Mouse (Mus musculus) small intestine, adult 2 months (tissue): ENCODE results near the gene Il17rb. TPM values are rescaled to one million over a fixed set of nuclear protein-coding genes. Genes with fewer than 3 reads are reported as not detected.

Experiments
- H3K27ac ChIP-seq: fragments of 200-500 bp; 2 replicates; pipeline ENCODE4 v1.5.1; 2012; ENCODE audit warnings: low read depth, low read length, control low read depth, inconsistent platforms; ENCODE audit not compliant: insufficient read depth
- H3K27me3 ChIP-seq: fragments of 200-500 bp; 2 replicates; pipeline ENCODE4 v1.6.1; 2012; ENCODE audit warnings: mild to moderate bottlenecking, moderate library complexity, low read length, inconsistent platforms; ENCODE audit not compliant: control insufficient read depth, insufficient read depth
- H3K36me3 ChIP-seq: fragments of 200-500 bp; 2 replicates; pipeline ENCODE4 v1.6.1; 2012; ENCODE audit warnings: mild to moderate bottlenecking, low read length, control low read depth, inconsistent platforms; ENCODE audit not compliant: control insufficient read depth, insufficient read depth
- H3K4me1 ChIP-seq: fragments of 200-500 bp; 2 replicates; pipeline ENCODE4 v1.6.1; 2012; ENCODE audit warnings: low read length, inconsistent platforms, mixed read lengths; ENCODE audit not compliant: control insufficient read depth, insufficient read depth, insufficient read length
- H3K4me3 ChIP-seq: fragments of 200-500 bp; 2 replicates; pipeline ENCODE4 v1.5.1; 2012; ENCODE audit warnings: low read depth, mild to moderate bottlenecking, control low read depth, inconsistent platforms, low read length, moderate library complexity
- CTCF ChIP-seq: fragments of 200-500 bp; IDR thresholded peaks from 2 replicates; pipeline ENCODE4 v1.5.1; 2012; ENCODE audit warnings: low read depth, mild to moderate bottlenecking, control low read depth, inconsistent platforms, low read length, moderate library complexity, mixed read lengths; ENCODE audit not compliant: insufficient replicate concordance, insufficient read length; ENCODE audit errors: extremely low read depth
- POLR2A ChIP-seq: fragments of 200-500 bp; IDR thresholded peaks from 2 replicates; pipeline ENCODE4 v1.6.1; 2012; ENCODE audit warnings: low read depth, mild to moderate bottlenecking, control low read depth, inconsistent platforms, low read length, moderate library complexity
- WGBS: fragments of 180-500 bp; shearing (Covaris S2); methylation state at CpG from one replicate; pipeline ENCODE4 v1.1.7; 2018; 5-methylcytosine and 5-hydroxymethylcytosine counted together
- polyA plus RNA-seq: library from polyadenylated mRNA; depleted of rRNA; stranded (reverse); fragments of >200 nt; gene quantifications from 2 replicates; pipeline ENCODE4 v1.2.3, GENCODE M21; 2012; rRNA removed

The Il17rb gene
- 1.2 and 3.0 TPM in 2 replicates for polyA plus RNA-seq

DNA sequence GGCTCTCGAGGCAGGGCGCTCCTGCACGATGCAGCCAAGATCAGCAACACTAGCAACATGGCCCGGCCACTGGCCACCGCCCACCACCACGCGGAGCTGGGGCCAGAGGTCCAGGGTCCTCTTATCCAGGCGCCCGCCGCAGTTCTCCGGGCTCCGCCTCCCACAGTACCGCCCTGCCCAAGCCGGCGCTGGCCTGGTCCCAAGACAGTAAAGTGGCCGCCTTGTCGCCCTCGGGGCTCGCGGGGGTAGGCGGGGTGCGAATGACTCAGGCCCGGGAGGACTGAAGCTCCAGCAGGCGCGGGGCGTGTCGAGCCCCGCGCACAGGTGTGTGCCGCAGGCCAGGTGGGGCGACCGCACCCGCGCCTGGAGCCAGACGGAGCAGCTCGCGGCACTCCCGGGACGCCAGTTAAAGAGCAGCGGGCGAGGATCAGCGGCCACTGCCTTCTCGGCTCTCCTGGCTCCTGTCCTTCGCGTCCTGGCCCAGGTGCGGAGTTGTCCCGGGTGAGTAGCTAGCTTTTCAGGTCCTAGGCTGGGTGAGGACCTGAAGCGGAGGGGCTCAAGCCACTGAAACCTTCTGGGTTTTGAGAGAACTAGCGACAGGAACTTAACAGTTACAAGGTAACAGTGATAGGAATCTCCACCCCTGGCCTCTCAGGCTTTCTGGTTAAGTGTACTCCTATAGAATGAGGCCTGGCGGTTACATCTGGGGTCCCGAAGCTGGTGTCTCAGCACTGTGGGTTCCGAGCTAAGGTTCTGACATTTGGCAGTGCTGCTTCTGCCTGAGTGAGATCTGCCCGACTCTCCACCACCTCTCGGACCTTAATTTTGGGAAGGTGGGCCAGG, at the start of gene Il17rb, which contains the start of gene Chdh:
Gene Il17rb, minus strand, starts transcription at position 164 of the 843 bp plus-strand sequence.
Gene Chdh, plus strand, starts transcription at position 291 of the 843 bp plus-strand sequence.
- H3K27me3 ChIP-seq = no peaks in the 10 kb centered on the region
- H3K4me3 ChIP-seq = peak within 1 kb of the TSS; percentile 85
- peak within 1 kb of the TSS; percentile 96 for H3K27ac ChIP-seq
- H3K36me3 ChIP-seq = 0 out of 2 replicates have a peak, but pooled peaks cover 2% of the 10 kb centered on the region
- peak; percentile 86 for TF ChIP-seq POLR2A
- TF ChIP-seq CTCF = no peak
- WGBS = 4% methylated on average over 54 of the region's 54 CpGs
- H3K4me1 ChIP-seq = peaks cover 20% of the 10 kb centered on the region

DNA sequence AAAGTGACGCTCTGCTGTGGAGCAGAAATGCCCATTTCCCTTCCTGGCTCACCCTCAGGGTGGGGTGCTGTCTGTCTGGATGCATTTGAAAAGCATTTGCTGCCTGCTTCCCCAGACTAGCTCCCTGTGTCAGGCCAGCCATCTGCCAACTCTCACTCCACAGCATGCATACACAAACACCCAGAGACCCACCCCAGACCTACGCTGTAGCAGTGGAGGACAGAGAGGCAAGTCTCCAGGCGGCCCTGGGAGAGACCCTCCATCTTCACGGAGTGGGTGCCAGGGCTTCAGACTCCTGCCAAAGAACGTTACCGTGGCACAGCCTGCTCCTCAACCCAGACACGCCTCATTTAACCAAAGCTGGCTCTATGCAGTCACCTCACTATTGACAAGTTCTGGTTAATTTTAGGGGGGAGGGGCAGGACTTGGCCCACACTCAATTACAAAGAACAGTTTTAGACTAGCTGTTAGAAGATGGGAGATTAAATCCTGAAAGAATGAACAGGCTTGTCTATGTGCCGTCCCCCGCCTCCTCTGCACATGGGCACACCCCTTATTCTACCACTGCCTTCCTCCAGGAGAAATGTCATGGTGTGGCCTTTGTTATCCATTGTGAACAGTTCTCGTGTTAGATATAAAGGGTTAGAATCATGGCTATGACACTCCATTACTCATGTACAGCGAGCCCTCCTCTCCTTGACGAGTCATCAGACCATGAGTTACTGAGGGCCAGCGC, 47.5 kb upstream of the Il17rb start:
- Histone ChIP-seq H3K36me3 (no peaks in the 10 kb centered on the region), H3K4me3 (no peak overlapping the region), H3K27me3 (no peaks in the 10 kb centered on the region), H3K27ac (no peak overlapping the region), H3K4me1 (no peaks in the 10 kb centered on the region)
- WGBS = 63% methylated on average over 13 of the region's 13 CpGs
- TF ChIP-seq POLR2A = no peak
- TF ChIP-seq CTCF = no peak

DNA sequence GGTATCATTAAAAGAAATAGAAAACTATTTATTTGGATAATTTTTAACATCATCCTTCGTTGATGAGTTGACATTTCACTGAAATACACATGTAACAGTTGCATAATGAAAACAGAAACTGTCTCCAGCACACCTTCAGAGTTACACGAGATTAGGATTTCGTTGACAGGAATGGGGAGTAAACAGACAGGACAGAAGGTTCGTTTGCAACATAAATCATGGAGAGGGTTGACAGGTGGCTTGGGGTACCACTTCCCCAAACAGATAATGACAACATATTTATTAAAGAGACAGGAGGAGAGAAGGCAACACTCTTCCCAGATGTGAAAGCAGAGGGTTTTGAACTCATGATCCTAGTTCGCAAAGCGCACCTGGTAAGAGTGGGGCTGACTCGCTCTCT, 46.2 kb upstream of the Il17rb start:
- H3K27ac ChIP-seq = no peak overlapping the region
- H3K36me3 ChIP-seq = no peaks in the 10 kb centered on the region
- H3K27me3 ChIP-seq = no peaks in the 10 kb centered on the region
- H3K4me3 ChIP-seq = no peak overlapping the region
- 50% methylated on average over 7 of the region's 7 CpGs for WGBS
- no peak for TF ChIP-seq POLR2A
- no peak for TF ChIP-seq CTCF
- no peaks in the 10 kb centered on the region for H3K4me1 ChIP-seq

DNA sequence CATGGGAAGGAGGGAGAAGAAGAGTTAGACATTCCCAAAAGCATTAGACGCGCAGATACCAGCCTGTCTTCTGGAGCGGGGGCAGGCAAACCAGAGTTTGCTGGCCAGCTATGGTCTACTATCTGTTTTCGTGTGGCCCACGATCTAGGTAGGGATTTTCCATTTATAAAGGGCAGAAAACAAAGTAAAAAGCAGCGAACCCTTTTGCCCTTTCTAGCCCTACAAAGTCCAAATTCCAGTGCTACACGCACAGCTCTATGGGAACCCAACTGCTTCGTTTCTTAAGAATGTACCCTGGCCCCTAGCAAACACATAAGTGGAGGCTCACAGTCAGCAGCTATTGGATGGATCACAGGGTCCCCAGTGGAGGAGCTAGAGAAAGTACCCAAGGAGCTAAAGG, 41.6 kb upstream of the Il17rb start:
- Histone ChIP-seq H3K27ac (no peak overlapping the region), H3K36me3 (no peaks in the 10 kb centered on the region), H3K4me1 (no peaks in the 10 kb centered on the region), H3K4me3 (no peak overlapping the region), H3K27me3 (no peaks in the 10 kb centered on the region)
- TF ChIP-seq POLR2A = no peak
- 80% methylated on average over 8 of the region's 8 CpGs for WGBS

DNA sequence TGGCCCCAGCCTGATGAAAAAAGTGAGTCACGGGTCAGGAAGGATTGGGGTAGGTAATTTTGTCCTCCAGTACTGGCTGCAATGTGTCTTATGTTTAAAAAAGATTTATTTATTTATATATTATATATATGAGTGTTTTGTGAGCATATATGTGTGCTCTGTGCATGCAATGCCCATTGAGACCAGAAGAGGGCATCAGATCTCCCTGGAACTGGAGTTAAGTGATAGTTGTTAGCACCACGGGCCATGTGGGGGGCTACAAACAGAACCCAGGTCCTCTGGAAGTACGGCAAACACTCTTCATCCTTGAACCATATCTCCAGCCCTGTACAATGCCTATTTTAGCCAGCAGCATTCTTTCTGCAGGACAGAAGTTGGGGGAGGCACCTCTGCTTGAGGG, 39.4 kb upstream of the Il17rb start:
- H3K4me3 ChIP-seq = no peak overlapping the region
- no peak for TF ChIP-seq POLR2A
- TF ChIP-seq CTCF = peak; percentile 28; the same call in 1 of the 2 replicates
- H3K27ac ChIP-seq = no peak overlapping the region
- no peaks in the 10 kb centered on the region for H3K36me3 ChIP-seq
- no peaks in the 10 kb centered on the region for H3K4me1 ChIP-seq
- no peaks in the 10 kb centered on the region for H3K27me3 ChIP-seq
- 86% methylated on average over 3 of the region's 3 CpGs for WGBS

DNA sequence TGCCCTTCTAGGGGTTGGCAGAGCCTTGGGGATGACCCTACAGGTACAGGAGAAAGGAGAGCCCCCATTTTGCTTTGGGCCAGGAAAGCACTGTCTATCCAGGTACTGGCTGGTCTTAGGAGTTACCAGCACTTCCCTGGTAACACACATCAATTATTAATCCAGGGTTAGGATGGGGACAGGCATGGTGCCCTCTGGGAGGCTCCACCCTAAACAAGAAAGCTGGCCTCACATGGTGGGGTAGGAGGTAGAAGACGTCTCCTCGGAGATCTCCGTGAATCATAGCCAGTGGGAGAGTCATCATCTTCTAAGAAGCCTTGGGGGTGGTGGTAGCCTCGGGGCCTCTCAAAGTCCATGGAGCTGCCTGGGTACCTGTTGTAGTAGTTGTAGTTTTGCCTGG, 38.3 kb upstream of the Il17rb start:
- TF ChIP-seq CTCF (no peak), POLR2A (no peak)
- Histone ChIP-seq H3K27ac (no peak overlapping the region), H3K27me3 (no peaks in the 10 kb centered on the region), H3K4me3 (no peak overlapping the region), H3K36me3 (no peaks in the 10 kb centered on the region), H3K4me1 (no peaks in the 10 kb centered on the region)
- WGBS = 88% methylated on average over 4 of the region's 4 CpGs

DNA sequence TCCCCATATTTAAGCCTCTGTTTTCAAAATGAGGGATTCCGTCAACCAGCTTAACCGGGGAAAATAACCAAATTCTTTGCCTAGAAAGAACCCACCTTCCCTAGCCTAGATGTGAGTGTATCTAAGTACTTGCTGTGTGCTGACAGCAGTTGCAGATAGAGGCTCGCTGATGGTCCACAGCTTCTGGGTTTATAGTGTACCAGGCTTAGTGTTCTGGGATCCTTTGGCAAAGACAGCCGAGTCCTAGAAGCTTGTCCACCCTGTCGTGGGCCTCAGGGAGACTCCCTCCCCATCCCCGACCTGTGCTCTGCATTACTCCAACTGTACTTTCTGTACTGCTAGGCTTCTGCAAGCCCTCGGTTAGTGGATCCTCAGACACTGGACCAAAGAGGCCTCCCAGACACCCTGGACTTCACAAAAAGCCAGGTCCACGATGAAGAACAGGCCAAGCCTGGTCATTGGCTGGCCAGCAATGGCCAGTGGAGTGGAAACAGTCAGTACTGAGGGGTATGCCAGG, 37.1 kb upstream of the Il17rb start:
- TF ChIP-seq POLR2A (no peak), CTCF (no peak)
- H3K27ac ChIP-seq = no peak overlapping the region
- WGBS = 75% methylated on average over 8 of the region's 8 CpGs

More for the DNA sequence above, 37.1 kb upstream of the Il17rb start:
- Histone ChIP-seq H3K36me3 (0 out of 2 replicates have a peak, but pooled peaks cover under 1% of the 10 kb centered on the region), H3K4me1 (no peaks in the 10 kb centered on the region), H3K4me3 (no peak overlapping the region), H3K27me3 (no peaks in the 10 kb centered on the region)
